Mouse (Mus musculus): ENCODE data around the gene Cfap99.

The Cfap99 gene

DNA sequence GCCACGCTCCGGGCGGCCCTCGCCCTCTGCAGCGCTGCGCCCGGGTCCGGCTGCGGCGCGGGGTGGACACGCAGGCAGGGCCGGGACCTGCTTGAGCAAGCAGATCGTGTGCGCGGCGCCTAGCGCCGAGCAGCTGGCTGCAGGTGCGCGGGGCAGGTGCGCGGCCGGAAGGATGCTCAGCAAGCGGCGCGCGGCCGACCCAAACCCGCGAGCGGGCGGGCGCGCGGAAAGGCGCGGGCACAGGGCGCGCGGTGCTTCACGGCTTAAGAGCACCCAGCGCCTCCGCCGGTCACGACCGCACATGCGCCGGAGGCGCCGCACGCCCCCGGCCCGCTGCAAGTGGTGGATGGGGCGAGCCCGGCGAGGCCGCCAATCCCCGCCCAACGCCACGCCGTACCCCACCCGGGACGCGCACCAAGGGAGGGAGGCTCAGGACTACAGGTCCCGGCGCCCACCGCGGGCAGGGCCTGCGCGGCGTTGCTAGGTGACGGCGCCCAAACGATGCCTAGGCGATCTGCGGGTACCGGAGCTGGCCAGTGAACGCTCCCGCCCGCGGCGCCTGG, at the start of gene Cfap99, which contains the start of gene Zfyve28:
TSS of gene Cfap99 (plus strand) at position 447 of the 563 bp plus-strand sequence.
TSS of gene Zfyve28 (minus strand) at position 296 of the 563 bp plus-strand sequence.
- peak; percentile 77 for DNase-seq

- peak; percentile 68 for DNase-seq
These were observed 46.0 kb upstream of the Cfap99 start for GRCm38 (mm10) chr5:34242224-34242963.

- no peak for DNase-seq
These were observed 45.3 kb upstream of the Cfap99 start for GRCm38 (mm10) chr5:34243062-34243461.

DNA sequence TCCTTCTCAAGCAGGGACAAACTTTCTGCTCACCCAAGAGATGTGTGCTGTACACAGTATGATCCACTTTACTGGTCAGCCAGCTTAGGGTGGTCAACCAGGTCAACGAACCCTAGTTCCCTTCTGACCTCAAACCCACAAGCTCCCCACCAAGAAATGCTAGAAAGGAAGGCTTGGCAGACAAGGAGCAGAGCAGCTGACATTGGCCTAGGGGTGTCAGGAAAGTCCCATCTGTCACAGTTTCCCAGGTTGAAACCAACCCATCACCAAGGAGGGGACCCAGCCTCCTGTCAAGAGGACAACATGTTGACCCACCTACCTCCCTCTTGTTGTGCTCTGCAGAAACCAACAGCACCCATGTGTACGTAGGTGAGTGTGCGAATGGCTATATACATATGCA, 42.0 kb upstream of the Cfap99 start:
- DNase-seq, result no peak

GRCm38 (mm10) chr5:34249132-34249531, 39.3 kb upstream of the Cfap99 start:
- DNase-seq, result peak; percentile 58

GRCm38 (mm10) chr5:34250090-34250489, 38.3 kb upstream of the Cfap99 start:
- peak; percentile 50 for DNase-seq

DNA sequence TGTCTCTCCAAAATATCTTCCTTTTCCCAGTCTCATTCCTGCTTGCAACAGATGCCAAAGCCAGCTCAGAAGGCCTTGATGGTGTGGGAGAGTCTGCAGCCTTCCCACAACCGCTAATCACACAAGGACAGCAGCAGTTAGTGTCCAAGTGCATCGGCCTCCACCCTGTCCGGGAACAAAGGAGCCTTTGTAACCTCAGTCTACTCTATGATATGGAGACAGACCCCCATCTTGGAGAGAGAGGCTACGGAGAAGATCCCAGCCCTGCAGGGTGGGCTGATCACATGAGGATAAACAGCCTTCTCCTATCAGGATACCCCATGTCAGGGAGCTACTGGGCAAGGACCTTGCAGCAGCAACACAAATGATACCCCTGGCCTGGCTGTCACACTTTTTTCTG, 36.6 kb upstream of the Cfap99 start:
- no peak for DNase-seq

GRCm38 (mm10) chr5:34252307-34252966, 36.0 kb upstream of the Cfap99 start:
- peak; percentile 67 for DNase-seq

DNA sequence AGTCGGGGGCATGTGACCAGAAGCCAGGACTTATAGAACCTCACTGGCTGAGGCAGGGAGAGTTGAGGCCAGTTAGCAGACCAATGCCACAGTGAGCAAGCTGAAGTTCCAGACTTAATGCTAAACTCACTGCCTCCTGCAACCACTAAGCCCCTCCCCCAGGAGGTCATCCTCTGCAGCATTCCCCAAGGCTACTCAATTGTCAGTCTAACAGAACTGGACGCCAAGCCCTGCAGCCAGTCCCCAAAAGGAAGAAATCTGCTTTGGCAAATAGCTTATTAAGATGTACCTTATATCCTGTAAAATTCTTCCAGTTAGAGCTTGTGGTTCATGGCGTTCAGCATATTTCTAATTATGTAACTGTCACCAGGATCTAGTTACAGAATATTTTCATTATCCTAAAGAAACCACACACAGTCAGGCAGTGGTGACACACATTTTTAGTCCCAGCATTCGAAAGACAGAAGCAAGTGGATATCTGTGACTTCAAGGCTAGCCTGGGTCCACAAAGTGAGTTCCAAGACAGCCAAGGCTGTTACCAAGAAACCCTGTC, 35.4 kb upstream of the Cfap99 start:
- no peak for DNase-seq

- peak; percentile 28 for DNase-seq
These were observed 34.1 kb upstream of the Cfap99 start for GRCm38 (mm10) chr5:34254309-34254708.

- DNase-seq, result peak; percentile 62
These were observed 33.2 kb upstream of the Cfap99 start for GRCm38 (mm10) chr5:34255189-34255588.

DNA sequence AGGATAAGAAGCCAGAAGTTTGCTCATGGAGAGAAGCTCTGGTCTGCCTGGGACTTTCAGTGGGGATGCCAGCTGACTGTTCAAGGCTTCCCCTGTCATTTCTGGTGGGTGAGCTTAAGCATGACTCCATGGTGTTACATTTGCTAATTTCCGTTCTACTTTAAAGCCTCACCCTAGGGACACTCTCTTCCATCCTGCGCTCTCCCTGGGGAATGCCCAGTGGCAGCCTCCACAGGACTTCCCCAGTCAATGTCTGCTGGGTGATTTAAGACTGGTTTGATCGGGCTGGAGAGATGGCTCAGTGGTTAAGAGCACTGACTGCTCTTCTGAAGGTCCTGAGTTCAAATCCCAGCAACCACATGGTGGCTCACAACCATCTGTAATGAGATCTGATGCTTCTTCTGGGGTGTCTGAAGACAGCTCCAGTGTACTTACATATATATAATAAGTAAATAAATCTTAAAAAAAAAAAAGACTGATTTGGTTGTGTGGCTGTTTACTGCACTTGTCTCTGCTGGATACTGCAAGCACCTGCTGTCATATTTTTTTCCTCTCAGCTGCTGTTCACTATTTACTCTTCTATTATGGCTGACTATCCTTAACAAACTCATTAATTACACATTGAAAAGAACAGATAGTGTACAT, 29.1 kb upstream of the Cfap99 start:
- DNase-seq, result no peak

DNA sequence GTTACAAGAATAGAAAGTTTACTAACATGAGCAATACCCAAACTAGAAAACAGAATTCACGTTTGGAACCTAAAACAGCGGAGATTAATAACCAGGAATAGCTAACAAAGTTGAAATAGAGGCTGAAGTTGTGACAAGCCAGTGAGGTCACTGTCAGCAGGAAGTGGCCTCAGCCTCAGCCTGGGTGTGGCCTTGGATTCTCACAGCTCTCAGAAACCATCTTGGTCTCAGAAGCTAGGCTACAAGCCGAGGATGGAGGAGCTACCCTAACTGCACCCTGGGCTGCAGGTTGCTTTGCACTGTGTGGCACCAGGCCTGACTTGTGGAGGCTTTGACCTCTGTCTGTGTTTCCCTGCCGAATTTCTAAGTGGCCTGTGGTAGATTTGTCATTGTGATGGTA, 22.3 kb upstream of the Cfap99 start:
- no peak for DNase-seq

DNA sequence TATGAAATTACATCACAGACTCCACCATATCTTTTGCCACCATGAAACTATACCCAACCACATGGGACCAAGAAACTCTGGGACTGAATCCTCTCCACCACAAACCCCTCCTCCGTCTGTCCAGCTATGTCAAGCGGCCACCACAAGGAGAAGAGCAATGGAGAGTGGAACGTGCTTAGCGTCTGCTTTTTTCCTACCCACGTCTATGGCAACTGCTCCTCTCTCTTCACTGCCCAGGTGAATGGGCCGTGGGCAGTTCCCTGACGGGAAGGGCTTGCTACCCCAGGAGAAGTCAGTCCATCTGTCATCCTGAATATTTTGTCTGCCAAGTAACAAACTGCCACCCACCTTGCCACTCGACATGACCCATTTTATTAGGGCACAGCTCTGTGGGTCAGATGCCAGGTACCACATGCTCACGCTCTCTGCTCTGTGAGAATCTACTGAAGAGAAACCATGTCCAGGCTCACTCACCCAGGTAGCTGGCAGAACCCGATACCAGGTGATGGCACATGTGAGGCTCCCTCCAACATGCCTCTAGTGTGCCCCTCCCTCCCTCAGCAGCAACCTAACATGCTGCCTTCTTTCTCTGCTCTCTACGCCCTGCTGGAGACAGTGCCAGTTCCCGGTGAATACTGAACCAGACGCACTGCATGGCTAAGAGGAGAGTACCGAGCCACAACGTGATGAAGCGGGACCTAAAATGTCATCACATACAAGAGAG, 19.0 kb upstream of the Cfap99 start:
- no peak for DNase-seq

DNA sequence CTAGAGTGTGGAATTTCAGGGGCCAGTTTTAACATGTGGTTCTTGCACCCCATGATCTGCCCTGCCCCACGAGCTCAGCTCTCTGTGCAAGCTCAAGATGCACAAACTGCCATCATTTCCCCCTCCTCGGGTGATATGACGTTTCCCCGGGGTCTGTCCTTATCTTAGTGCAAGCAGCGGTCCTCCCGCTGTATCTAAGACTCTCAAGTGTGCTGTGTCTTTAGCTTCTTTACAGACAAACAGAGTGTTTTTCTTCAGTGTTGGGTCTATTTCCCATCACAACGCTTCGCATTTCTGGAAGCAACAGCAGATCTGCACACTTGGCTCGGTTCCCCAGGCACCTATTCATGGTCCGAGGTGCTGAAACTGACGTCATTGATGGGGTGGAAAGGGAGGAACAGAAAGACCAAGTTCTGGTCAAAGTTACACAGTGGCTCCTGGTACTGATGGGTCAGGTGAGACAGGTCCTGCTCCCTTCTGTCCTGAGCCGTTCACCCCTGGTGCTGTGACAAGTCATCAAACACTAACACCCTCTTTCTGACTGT, 18.4 kb upstream of the Cfap99 start:
- no peak for DNase-seq

DNA sequence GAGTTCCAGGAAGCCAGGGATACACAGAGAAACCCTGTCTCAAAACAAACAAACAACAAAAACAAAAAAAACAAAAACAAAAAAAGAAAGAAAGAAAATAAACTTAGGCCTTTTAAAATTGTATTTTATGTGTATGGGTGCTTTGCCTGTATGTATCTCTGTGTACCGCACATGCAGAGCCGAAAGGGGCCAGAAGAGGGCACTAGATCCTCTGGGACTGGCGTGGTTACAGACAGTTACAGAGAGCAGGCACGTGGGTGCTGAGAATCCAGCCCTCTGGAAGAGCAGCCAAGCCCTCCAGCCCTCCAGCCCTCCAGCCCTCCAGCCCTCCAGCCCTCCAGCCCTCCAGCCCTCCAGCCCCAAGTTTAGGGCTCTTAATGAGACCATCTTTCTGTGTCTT, 16.7 kb upstream of the Cfap99 start:
- peak; percentile 69 for DNase-seq

- no peak for DNase-seq
These were observed 15.1 kb upstream of the Cfap99 start for GRCm38 (mm10) chr5:34273251-34273681.

GRCm38 (mm10) chr5:34274268-34274667, 14.1 kb upstream of the Cfap99 start:
- no peak for DNase-seq

DNA sequence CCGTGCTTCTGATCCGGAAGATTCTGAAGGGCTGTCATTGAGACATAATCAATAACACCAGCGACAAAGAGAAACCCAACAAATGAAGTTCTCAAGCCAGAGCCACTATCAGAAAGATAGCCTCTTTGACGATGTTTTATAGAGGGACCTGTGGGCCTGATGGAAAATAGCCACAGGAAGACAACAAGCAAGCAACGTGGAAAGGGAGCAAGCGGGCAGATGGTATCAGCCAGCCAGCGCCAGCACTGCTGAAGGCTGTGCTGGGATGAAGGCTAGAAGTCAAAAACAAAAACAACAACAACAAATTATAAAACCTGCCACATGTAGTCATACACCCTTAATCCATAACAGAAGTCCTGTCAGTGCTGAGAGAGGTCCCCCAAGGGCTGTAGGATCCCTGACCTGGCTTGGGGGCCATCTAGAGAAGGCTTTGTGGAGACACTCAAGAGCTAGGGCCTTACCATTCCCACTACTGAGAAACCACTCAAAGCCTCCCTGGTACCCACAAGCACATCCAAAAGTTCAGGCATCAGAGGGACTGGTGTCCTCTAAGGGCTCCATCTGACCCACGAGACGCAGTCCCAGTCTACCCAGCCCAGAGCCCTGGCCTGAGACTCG, 13.6 kb upstream of the Cfap99 start:
- no peak for DNase-seq

GRCm38 (mm10) chr5:34276191-34276590, 12.2 kb upstream of the Cfap99 start:
- DNase-seq, result no peak

DNA sequence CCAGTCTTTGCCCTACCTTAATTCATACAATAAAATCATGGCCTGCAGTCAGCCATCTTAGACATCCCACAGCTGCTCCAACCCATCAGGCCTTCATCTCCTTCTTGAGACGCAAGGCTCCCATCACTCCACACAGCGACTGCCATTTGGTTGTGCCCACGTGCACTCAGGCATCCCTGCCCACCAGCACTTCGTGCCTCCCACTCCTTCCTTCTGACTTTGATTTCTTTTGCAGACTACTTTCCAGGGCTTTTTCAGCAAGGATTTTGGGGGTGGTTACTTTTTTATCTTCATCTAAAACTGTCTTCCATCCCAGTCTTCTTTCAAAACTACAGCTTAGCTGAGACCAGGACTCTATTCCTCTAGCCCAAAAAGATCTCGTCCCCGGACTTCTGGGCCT, 11.7 kb upstream of the Cfap99 start:
- DNase-seq, result no peak

DNA sequence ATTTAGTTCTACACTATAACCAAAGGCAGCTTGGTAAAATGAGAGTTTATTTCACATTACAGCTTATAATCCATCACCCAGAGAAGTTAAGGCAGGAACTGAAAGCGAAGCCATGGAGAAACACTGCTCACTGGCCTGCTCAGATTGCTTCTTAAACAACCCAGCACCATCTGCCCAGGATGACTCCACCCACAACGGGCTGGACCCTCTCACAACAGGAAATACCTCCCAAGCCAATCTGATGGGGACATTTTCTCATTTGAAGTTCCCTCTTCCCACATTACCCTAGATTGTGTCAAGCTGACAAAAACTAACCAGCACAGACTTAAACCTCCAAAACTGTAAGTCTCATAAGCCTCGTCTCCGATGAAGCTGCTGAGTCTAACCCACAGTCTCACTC, 10.3 kb upstream of the Cfap99 start:
- DNase-seq, result no peak

Measured in thymus, postnatal 14 days (tissue).